Mouse (Mus musculus) cerebellum, adult 2 months (tissue): Measurements from ENCODE around the gene Ghdc.

Experiments
- CTCF ChIP-seq: fragments of 200-500 bp; IDR thresholded peaks from 2 replicates; pipeline ENCODE4 v1.5.1; 2011; ENCODE audit warnings: low read depth, mild to moderate bottlenecking, control low read depth, low read length, moderate library complexity, borderline replicate concordance; ENCODE audit not compliant: insufficient read depth
- POLR2A ChIP-seq: fragments of 200-500 bp; IDR thresholded peaks from 2 replicates; pipeline ENCODE4 v1.6.1; 2011; ENCODE audit warnings: low read length, control low read depth, borderline replicate concordance; ENCODE audit not compliant: insufficient read depth

DNA sequence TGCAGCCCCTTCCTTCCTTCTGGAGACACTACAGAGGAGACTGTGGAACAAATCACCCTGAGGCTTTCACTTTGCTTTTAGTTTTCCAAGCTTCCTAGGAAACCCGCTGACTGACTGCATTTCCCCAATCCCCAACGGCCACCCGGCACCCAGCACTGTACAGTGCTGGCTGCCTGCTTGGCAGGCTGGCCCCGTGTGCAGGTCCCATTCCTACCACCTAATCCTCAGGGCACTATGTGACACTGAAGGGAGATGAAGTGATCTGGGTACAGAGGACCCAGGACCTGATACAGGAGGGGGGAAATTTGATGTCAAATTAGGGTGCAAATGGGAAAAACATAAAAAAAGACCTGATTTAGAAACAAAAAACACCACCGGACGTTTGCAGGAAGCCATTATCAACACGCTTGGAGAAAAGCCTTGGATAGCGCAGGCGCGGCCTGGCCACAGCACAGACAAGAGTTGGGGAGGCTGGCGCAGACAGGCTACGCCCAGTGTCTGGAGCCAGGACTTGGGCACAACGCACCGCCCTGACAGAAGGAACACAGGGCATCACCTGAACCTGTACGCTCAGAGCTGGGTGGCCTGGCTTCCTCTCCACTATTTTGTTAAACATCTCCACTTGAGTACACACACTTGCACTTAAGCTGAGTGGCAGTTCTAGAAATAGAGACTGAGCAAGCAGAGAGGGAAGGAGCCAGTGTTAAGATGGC is 11.2 kb upstream of the Ghdc start:
- TF ChIP-seq CTCF, result no peak
- no peak for TF ChIP-seq POLR2A
